Mouse (Mus musculus) midbrain, embryonic 12.5 days (tissue): ENCODE results near the gene Hesx1. TPM values are rescaled to one million over a fixed set of nuclear protein-coding genes. Genes with fewer than 3 reads are reported as not detected.
A peak's percentile ranks its signal among the peaks of the same experiment; 100 is the strongest.

Source experiments
- ATAC-seq: fragments of 200-750 bp; cut with Nextera tagmentation; 2 replicates; pipeline ENCODE4 v1.8.0; 2017; ENCODE audit warnings: low read depth, moderate TSS enrichment, moderate library complexity; ENCODE audit not compliant: low FRiP score
- H3K27ac ChIP-seq: fragments of 300-500 bp; sonication (generic); replicated peaks from 2 replicates; pipeline ENCODE4 v1.5.1; 2016; ENCODE audit warnings: mild to moderate bottlenecking
- H3K27me3 ChIP-seq: fragments of 300-500 bp; sonication (generic); 2 replicates; pipeline ENCODE4 v1.6.1; 2016; ENCODE audit warnings: mild to moderate bottlenecking
- H3K36me3 ChIP-seq: fragments of 300-500 bp; sonication (generic); 2 replicates; pipeline ENCODE4 v1.6.1; 2016
- H3K4me1 ChIP-seq: fragments of 300-500 bp; sonication (generic); 2 replicates; pipeline ENCODE4 v1.6.1; 2016
- H3K4me2 ChIP-seq: fragments of 300-500 bp; sonication (generic); replicated peaks from 2 replicates; pipeline ENCODE4 v1.6.1; 2016; ENCODE audit warnings: mild to moderate bottlenecking, moderate library complexity
- H3K4me3 ChIP-seq: fragments of 300-500 bp; sonication (generic); 2 replicates; pipeline ENCODE4 v1.5.1; 2016; ENCODE audit warnings: mild to moderate bottlenecking
- H3K9ac ChIP-seq: fragments of 300-500 bp; sonication (generic); replicated peaks from 2 replicates; pipeline ENCODE4 v1.6.1; 2016; ENCODE audit warnings: mild to moderate bottlenecking, moderate library complexity
- H3K9me3 ChIP-seq: fragments of 300-500 bp; sonication (generic); 2 replicates; pipeline ENCODE4 v1.6.1; 2016; ENCODE audit warnings: mild to moderate bottlenecking
- WGBS: fragments of 180-500 bp; shearing (Covaris S2); methylation state at CpG from one replicate; pipeline ENCODE4 v1.1.7; 2016; 5-methylcytosine and 5-hydroxymethylcytosine counted together
- polyA plus RNA-seq: library from polyadenylated mRNA; unstranded; fragments of >200 nt; fragmentation: Nextera tagmentation; extraction: Ambion mirVana; gene quantifications from 2 replicates; pipeline ENCODE4 v1.2.1, GENCODE M21; 2016

Hesx1 gene
- polyA plus RNA-seq, 1 experiment from 2014 or later, result not detected

- WGBS, result 10% methylated on average over 11 of the region's 11 CpGs
- Histone ChIP-seq H3K4me1 (peaks cover 43% of the 10 kb centered on the region), H3K4me3 (no peak overlapping the region), H3K27ac (peak overlapping the region; percentile 52), H3K4me2 (peak overlapping the region; percentile 13; the same call in 1 of the 2 replicates), H3K9me3 (no peaks in the 10 kb centered on the region), H3K9ac (no peak overlapping the region), H3K36me3 (no peaks in the 10 kb centered on the region), H3K27me3 (peaks cover 75% of the 10 kb centered on the region)
- ATAC-seq, result no peak
Measured at GRCm38 (mm10) chr14:27044221-27044966, 50.2 kb downstream of the Hesx1 start.

- Histone ChIP-seq H3K4me3 (no peak overlapping the region), H3K36me3 (no peaks in the 10 kb centered on the region), H3K27me3 (peaks cover 70% of the 10 kb centered on the region), H3K9ac (no peak overlapping the region), H3K4me2 (peak overlapping the region; percentile 13; the same call in 1 of the 2 replicates), H3K9me3 (no peaks in the 10 kb centered on the region), H3K4me1 (peaks cover 49% of the 10 kb centered on the region), H3K27ac (peak overlapping the region; percentile 52)
- WGBS, result 4% methylated on average over 2 of the region's 2 CpGs
- no peak for ATAC-seq
Measured at GRCm38 (mm10) chr14:27044967-27045361, 50.7 kb downstream of the Hesx1 start.

DNA sequence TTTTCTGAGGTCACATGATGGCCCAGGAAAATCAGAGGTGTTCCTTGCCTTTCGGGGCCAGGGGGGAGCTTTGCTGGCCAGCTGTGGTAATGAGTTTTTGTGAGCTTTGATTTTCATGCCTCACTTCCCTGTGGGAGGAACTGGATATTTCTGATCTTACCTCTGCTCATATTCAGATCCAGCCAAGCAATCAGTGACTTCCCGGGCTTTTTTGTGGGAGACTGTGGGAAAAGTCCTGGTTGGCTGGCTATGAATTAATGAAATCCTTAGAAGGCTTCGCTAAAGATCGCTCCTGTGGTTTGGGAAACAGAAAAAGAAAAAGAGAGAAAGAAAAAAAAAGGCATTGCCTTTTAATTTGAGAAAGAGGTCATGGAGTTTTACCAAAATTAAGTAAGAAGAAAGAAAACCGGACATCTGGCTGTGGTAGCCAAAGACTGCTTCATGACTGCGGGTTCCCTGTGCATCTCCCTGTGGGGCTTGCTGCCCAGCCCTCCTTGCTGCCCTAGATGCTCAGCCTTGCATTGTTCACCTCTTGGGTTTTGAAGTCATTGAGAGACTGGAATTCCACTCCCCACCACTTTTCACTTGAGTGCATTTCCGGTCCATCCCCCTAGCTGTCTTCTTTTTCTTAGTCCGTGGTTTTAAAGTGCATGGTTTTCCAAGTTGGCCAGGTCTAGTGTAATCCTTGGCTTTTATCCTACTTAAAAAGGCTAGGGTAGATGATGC lies 54.2 kb downstream of the Hesx1 start:
- no peak for ATAC-seq
- Histone ChIP-seq H3K27ac (peak overlapping the region; percentile 49), H3K9me3 (no peaks in the 10 kb centered on the region), H3K27me3 (peaks cover 46% of the 10 kb centered on the region), H3K36me3 (no peaks in the 10 kb centered on the region), H3K4me1 (peaks cover 68% of the 10 kb centered on the region), H3K9ac (no peak overlapping the region), H3K4me3 (no peak overlapping the region), H3K4me2 (no peak overlapping the region)
- 11% methylated on average over 8 of the region's 8 CpGs for WGBS

DNA sequence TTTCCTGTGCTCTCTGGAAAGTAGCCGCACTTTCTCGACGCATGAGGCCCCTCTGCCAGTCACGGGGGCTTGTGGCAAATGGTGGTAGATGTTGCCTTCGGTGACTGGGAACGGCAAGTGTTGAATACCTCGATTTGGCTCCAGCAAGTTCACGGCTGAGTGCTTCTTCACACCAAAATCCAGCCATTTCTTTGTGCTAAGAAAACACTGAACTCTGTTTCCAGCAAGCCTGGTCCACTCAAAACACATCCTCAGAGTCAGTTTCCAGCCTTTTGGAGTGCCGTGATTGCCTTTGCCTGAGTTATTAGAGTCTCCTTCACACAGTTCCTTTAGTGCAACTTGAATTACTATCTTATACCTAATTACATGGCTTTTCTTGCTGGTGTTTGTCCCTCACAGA lies 55.8 kb downstream of the Hesx1 start:
- Histone ChIP-seq H3K27me3 (peaks cover 46% of the 10 kb centered on the region), H3K27ac (peak overlapping the region; percentile 75), H3K9me3 (no peaks in the 10 kb centered on the region), H3K4me1 (peaks cover 55% of the 10 kb centered on the region), H3K4me2 (peak overlapping the region; percentile 9; the same call in 1 of the 2 replicates), H3K4me3 (no peak overlapping the region), H3K9ac (no peak overlapping the region), H3K36me3 (no peaks in the 10 kb centered on the region)
- WGBS, result 17% methylated on average over 9 of the region's 9 CpGs
- no peak for ATAC-seq

DNA sequence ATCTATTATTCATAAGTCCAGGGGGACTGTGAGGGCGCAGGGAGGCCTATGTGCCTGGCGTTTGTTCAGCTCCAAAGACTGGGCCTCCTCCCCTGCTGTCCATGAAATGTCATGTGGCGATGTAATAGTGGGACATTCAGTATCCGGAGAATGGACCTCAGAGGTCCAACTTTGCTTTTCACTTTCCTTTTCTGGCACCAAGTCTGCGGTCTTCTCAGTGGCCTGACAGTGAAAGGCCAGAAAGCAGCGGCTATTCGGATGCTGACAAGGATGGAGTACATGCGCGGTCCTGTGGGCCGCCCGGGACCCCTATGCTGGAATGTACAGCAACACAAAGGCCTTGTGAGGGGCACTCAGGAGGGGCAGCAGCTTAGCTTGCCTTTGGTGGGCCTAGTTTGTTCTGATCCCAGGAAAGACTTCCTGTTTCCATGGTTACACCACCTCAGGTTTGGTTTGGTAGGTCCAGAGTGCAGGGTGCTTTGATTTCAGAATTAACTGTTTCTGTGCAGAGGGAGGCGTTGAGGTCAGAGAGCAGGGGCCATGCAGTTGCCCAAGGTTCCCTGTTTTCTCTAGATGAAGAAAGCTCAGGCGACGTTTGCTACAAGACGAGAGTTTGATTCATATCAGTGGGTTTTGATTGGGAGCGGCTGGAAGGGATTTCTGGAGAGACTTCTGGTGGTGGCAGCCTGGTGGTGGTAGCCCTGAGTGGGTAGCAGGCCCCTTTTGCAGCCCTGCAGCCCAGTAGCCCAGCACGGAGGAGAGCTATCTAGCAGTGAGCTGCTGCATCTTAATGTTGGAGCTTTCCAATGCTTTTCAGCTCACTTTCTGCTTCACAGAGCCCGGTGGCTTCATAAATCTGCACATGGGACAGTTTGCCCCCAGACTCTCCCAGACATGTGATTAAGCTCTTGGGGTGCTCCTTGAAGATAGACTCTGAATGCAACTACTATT lies 56.6 kb downstream of the Hesx1 start:
- H3K4me2 ChIP-seq, result peak overlapping the region; percentile 32
- 8% methylated on average over 18 of the region's 18 CpGs for WGBS
- H3K4me1 ChIP-seq, result peaks cover 51% of the 10 kb centered on the region
- H3K9me3 ChIP-seq, result no peaks in the 10 kb centered on the region
- peak; percentile 78 for ATAC-seq
- H3K4me3 ChIP-seq, result no peak overlapping the region
- H3K27ac ChIP-seq, result peak overlapping the region; percentile 75
- no peak overlapping the region for H3K9ac ChIP-seq
- no peaks in the 10 kb centered on the region for H3K36me3 ChIP-seq
- peaks cover 46% of the 10 kb centered on the region for H3K27me3 ChIP-seq

GRCm38 (mm10) chr14:27051511-27051895 lies 57.3 kb downstream of the Hesx1 start:
- H3K4me3 ChIP-seq, result no peak overlapping the region
- H3K9ac ChIP-seq, result no peak overlapping the region
- peaks cover 45% of the 10 kb centered on the region for H3K27me3 ChIP-seq
- ATAC-seq, result no peak
- H3K27ac ChIP-seq, result peak overlapping the region; percentile 75
- H3K4me2 ChIP-seq, result peak overlapping the region; percentile 32
- H3K9me3 ChIP-seq, result no peaks in the 10 kb centered on the region
- no peaks in the 10 kb centered on the region for H3K36me3 ChIP-seq
- WGBS, result 29% methylated on average over 5 of the region's 5 CpGs
- H3K4me1 ChIP-seq, result peaks cover 46% of the 10 kb centered on the region

Other genes starting within 250 kb of the Hesx1 start
- gene Asb14, start 99.9 kb upstream of the Hesx1 start, polyA plus RNA-seq, result 0.30 TPM in 1 of 2 replicates, not detected in the other
- 46.9 and 48.2 TPM in 2 replicates for gene Appl1, start 23.2 kb upstream of the Hesx1 start, polyA plus RNA-seq
- gene Il17rd, start 44.5 kb downstream of the Hesx1 start, polyA plus RNA-seq, result 4.6 and 4.8 TPM in 2 replicates
- 2.1 and 2.2 TPM in 2 replicates for gene Arhgef3, start 120.5 kb downstream of the Hesx1 start, polyA plus RNA-seq